Mouse (Mus musculus) frontal cortex, postnatal 25 days (tissue): ENCODE measurements at regions not wholly inside any gene's neighbourhood (a gene's known extent, or its start where the extent isn't known, plus 50 kb on each side); places are given as distances from the start of the nearest gene placed in this dataset.

Source experiments
- DNase-seq, 2 experiments: peaks; one replicate each; pipeline ENCODE4 v3.0.0; 2022; ENCODE audit warnings: low spot score in 2 of 2

GRCm38 (mm10) chr7:73637810-73638125 lies 96.1 kb upstream of the Chd2 start:
- no peak for DNase-seq

GRCm38 (mm10) chr7:73637101-73637809 lies 95.6 kb upstream of the Chd2 start:
- DNase-seq = no peak

GRCm38 (mm10) chr7:73635422-73635821 lies 93.8 kb upstream of the Chd2 start:
- no peak for DNase-seq

- no peak for DNase-seq
These were observed 89.2 kb upstream of the Chd2 start for GRCm38 (mm10) chr7:73630790-73631189.

- no peak for DNase-seq
These were observed 87.6 kb upstream of the Chd2 start for GRCm38 (mm10) chr7:73629182-73629581.

- peak; percentile 27 to 47 for DNase-seq
These were observed 86.4 kb upstream of the Chd2 start for GRCm38 (mm10) chr7:73628071-73628470.

- no peak for DNase-seq
These were observed 84.7 kb upstream of the Chd2 start for GRCm38 (mm10) chr7:73626291-73626690.

- DNase-seq = no peak
These were observed 84.0 kb upstream of the Chd2 start for GRCm38 (mm10) chr7:73625651-73626050.

- no peak for DNase-seq
These were observed 83.4 kb upstream of the Chd2 start for GRCm38 (mm10) chr7:73624992-73625391.

GRCm38 (mm10) chr7:73624093-73624600 lies 82.5 kb upstream of the Chd2 start:
- DNase-seq = no peak

GRCm38 (mm10) chr7:73622468-73622867 lies 80.8 kb upstream of the Chd2 start:
- DNase-seq = no peak

GRCm38 (mm10) chr7:73620341-73620740 lies 78.7 kb upstream of the Chd2 start:
- no peak for DNase-seq

- no peak for DNase-seq
These were observed 77.3 kb upstream of the Chd2 start for GRCm38 (mm10) chr7:73618758-73619416.

- peak; percentile 99 to 100 for DNase-seq
These were observed 76.5 kb upstream of the Chd2 start for GRCm38 (mm10) chr7:73617910-73618757.

GRCm38 (mm10) chr7:73616971-73617906 lies 75.6 kb upstream of the Chd2 start:
- DNase-seq = no peak

- no peak for DNase-seq
These were observed 74.4 kb upstream of the Chd2 start for GRCm38 (mm10) chr7:73616015-73616414.

GRCm38 (mm10) chr7:73614840-73615555 lies 73.4 kb upstream of the Chd2 start:
- no peak for DNase-seq

- no peak for DNase-seq
These were observed 72.7 kb upstream of the Chd2 start for GRCm38 (mm10) chr7:73614341-73614740.

GRCm38 (mm10) chr7:73612752-73613092 lies 71.1 kb upstream of the Chd2 start:
- no peak for DNase-seq

- DNase-seq = no peak
These were observed 70.5 kb upstream of the Chd2 start for GRCm38 (mm10) chr7:73611866-73612751.
